Comparison of ENCODE assay signal across 25 mouse cellular contexts in the genomic region with DNA sequence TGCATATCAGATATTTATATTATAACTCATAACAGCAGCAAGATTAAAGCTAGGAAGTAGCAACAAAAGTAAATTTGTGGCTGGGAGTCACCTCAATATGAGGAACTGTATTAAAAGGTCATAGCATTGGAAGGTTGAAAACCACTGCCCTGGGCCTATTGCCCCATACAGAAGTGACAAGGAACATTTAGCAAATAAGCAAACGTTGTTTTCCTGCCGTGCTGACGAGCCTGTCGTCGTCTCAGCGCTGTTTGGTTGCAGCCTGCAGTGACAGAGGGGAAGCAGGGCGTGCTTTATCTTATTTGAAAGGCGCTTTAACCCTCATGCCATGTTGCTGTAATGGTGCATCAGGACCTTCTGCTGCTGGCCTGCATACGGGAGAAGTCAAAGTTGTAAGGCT. TPM values are rescaled to one million over a fixed set of nuclear protein-coding genes. Genes with fewer than 3 reads are reported as not detected.
DNase-seq lines count a peak whose midpoint lies in the region; ATAC-seq lines count a peak whose summit lies in the region.
"Had no signal": no experiment of that assay in that cellular context is flagged by ENCODE, and none has a peak within 500 bp of the region (broad histone marks: within the 10 kb centered on the region; RNA-seq: fewer than 3 reads in every experiment).

No protein-coding gene starts in this region.

- peak; percentile 81 for ATAC-seq in granulocyte monocyte progenitor cell, adult 5-6 weeks (replicated peaks; ENCODE audit: poor library complexity, severe bottlenecking)
- peak; percentile 74 for ATAC-seq in megakaryocyte progenitor cell, adult 5-6 weeks (replicated peaks; ENCODE audit: poor library complexity)
- no peak for ATAC-seq in cerebellum, adult (ENCODE audit: insufficient number of reproducible peaks, low FRiP score, low TSS enrichment)
- ATAC-seq: activated CD4-positive, CD25-positive, alpha-beta regulatory T cell, adult 4 months; forebrain, embryonic 15.5 days; intestine, postnatal 0 days; midbrain, embryonic 16.5 days had no signal

- peak; percentile 10 for DNase-seq in lung, postnatal 36 days
- DNase-seq in lung, postnatal 25 days (ENCODE audit: low spot score): no peak
- no peak for DNase-seq in adipocyte (ENCODE audit: low spot score)
- DNase-seq: adrenal gland, adult 8-10 months; cerebellum, adult 11 months; cerebellum, adult 9-10 months; cerebellum, postnatal 36 days; embryo, embryonic 11 days; gastrocnemius, postnatal 25 days; heart, adult 18-20 months; heart, postnatal 36 days; kidney, adult 9 months; kidney, postnatal 10 days; layer of hippocampus, postnatal 36 days; lung, embryonic 14.5 days; right cerebral cortex, postnatal 14 days; thymus, adult 2 months; thymus, postnatal 36 days had no signal

RNA-seq across cellular contexts. Expression of a gene that starts 37.6 kb away (rescaled TPM):
- 15.9 and 18.0 TPM in 2 replicates for total RNA-seq in granulocyte monocyte progenitor cell, adult 5-6 weeks (2014; fragmentation: Nextera tagmentation)
- 60.8 and 73.0 TPM in 2 replicates for total RNA-seq in granulocyte monocyte progenitor cell, adult 5-6 weeks (2017)
- 15.9 and 16.2 TPM in 2 replicates for total RNA-seq in megakaryocyte progenitor cell, adult 5-6 weeks (2015)
- 33.4 and 34.8 TPM in 2 replicates for total RNA-seq in megakaryocyte progenitor cell, adult 5-6 weeks (2017)
